Mouse (Mus musculus): ENCODE data around the gene Chst7. TPM values are rescaled to one million over a fixed set of nuclear protein-coding genes. Genes with fewer than 3 reads are reported as not detected.

Gene Chst7
- polyA plus RNA-seq, 1 experiment from 2014 or later: 2.8 TPM

Other genes with a start within 250 kb of the Chst7 start
- gene Slc9a7, start 232.2 kb downstream of the Chst7 start, polyA plus RNA-seq (2016; fragmentation: Nextera tagmentation; extraction: Ambion mirVana): 0.58 and 1.0 TPM in 2 replicates